Mouse (Mus musculus): Measurements from ENCODE around the gene Rpl37a.

The Rpl37a gene

DNA sequence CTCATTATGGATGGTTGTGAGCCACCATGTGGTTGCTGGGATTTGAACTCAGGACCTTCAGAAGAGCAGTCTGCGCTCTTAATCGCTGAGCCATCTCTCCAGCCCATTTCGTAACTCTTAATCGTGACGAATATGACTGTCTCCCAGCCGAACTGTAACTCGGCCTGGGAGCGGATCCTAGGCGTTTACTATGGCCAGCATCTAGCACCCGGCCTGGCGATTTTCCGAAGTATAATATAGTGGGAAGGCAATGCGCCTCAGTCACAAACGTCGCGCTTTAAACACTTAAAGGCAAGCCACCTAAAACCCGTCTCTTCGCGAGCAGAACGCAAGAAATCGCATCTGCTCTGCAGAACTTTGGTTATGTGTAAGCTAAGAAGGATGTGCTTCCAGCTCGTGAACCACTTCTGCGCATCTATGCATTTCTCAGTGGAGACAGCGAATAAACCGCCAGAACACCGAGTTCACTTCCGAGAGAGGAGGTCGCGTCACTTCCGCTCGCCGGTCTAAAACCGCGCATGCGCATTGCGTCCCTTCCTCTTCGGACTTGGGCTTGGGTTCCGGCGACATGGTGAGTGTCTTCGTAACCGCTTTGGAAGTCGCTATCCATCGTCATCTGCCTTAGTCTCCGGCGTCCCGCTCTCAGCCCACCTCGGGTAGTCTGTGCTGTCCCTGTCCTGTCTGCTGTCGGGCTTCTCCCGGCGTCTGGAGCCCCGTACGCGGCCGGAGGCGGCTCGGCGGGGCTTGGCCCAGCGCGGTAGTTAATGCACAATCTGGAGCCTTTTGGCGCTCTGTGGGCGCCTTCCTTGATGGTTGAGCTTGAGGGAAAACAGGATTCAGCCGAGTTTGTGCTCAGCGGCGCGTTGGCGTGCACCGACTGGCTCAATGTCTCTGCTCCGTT lies at the start of gene Rpl37a:
TSS of gene Rpl37a (plus strand) at position 538 of the 901 bp plus-strand sequence.
- peak; percentile 96 to 97 for DNase-seq

DNA sequence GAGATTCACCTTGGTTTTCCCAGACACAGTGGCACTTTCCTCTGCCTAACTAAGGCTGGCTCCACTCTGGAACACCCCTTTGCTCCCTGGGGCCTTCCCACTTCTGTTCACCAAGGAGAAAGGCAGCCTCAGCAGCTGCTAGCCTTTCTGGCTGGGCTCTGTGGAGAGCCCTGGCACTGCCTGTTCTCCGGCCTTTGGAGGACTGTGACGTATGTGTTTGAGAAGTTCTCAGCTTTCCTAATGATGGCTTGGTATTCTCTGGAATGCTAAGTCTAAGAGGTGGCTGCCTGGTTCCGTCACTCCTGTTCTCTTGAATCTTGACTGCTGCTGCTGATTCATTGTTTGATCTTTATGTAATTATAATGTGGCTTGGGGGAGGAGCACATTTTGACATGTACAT lies 38.0 kb upstream of the Rpl37a start:
- no peak for DNase-seq

DNA sequence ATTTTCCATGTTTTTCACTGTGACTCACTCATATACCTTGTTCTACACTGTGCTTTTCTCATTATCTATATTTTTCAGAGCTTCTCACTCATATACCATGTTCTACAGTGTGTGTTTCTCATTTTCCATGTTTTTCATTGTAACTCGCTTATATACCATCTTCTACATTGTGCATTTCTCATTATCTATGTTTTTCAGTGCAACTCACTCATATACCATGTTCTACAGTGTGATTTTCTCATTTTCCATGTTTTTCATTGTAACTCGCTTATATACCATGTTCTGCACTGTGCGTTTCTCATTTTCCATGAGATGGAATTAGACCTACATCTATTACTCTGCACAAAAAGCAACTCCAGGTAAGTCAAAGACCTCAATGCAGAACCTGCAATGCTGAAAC lies 14.8 kb upstream of the Rpl37a start:
- no peak for DNase-seq

DNA sequence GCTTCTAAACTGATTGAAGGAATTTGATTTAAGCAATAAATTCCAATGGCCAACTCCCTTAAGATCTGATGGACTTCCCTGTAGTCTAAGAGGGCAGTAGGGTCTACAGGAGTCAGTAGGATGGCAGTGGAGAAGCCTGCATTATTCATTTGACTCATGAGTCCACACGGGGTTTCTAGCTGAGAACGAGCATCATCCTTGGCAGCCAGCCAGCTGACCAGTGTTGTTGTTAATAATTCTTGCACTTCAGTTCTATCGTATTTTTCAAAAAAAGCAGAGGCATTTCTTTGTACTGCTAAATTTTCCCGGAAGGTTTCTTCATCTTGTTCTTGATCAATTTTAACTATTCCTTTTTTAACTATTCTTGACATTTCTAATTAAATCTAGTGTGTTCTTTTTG lies 12.4 kb upstream of the Rpl37a start:
- DNase-seq, result peak in 1 of 2 experiments; percentile 64

DNA sequence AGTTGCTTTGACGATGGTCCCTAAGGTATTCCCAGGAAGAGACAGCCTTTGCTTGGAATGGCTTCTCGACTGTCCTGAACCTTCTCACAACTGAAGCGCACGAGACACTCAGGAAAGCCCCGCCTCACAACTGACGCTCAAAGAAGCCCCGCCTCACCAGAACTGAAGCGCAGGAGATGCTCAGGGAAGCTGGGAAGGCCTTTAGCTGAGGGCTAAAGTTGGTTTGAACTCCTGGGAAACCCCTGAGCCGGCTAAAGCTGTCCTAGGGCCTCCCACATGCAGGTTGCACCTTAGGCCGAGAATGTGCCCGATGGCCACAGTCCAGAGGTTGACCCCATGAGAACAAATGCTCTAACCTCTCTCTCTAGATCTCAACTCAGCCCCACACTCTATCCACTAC lies 10.6 kb upstream of the Rpl37a start, which contains the start of gene Ankar:
TSS of gene Ankar (minus strand) at position 101 of the 400 bp plus-strand sequence.
- DNase-seq, result no peak

DNA sequence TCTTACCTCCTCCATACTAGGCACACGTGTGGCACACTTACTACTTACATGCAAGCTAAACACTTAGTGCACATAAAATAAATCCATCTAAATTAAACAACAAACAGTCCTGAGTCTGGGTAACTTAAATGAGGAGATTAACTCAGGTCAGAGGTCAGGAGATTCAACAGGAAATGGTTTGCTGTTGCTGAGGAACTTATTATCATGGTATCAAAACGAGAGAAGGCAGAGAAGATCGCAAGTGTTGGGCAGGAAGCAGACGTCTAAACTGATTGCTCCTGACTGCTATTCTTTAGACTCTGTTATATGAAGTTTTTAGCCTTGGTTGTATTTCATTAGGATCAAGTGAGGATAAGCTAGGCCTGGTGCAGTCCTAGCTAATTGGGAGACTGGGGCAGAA lies 3.6 kb upstream of the Rpl37a start:
- DNase-seq, result no peak

DNA sequence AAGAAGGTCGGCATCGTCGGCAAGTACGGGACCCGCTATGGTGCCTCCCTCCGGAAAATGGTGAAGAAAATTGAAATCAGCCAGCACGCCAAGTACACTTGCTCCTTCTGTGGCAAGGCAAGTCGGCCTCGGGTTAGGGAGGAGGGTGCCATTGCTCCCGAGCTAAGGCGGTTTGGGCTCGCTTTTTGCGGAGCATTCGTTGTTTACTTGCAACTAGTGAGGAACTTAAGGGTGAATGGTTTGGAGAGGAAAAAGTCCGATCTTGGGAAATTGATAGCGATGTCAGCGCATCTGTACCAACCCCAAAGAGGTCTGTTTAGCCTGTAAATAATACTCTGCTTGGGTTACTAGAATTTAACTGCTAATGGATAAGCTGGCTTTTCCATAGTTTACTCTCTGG lies 594 bp downstream of the Rpl37a start:
- no peak for DNase-seq

DNA sequence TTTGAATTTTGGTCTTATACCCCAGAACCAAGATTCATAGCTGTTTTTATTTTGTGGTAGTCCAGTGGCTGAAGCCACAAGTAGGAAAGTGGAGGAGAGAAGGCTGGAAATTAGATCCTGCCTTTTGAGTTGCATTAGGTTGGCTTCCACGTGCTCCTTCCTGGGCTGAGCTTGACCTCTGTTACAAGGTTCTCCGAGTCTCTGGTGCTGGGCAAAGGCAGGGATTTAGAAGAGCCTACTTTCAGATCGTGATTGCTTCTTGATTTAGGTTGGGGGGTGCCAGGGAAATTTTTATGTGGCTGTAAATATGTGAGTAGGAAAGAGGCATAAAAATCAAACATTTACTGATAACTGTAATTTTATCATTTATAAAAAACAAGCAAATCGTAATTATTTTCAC lies 3.5 kb downstream of the Rpl37a start:
- peak in 1 of 2 experiments; percentile 9 for DNase-seq

DNA sequence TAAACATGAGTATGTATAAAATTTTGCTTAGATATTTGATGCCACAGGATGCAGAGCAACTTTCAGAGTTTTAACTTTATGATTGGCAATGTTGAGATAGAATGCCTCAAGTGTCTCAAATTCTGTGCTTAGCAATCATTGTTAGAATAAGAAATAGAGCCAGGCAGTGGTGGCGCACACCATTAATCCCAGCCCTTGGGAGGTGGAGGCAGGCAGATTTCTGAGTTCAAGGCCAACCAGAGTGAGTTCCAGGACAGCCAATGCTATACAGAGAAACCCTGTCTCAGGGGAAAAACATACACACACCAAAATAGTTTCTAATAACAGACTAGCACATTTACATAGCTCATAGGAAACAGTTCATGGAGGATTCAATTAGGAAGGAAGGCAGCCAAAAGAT lies 4.0 kb downstream of the Rpl37a start:
- DNase-seq, result no peak

DNA sequence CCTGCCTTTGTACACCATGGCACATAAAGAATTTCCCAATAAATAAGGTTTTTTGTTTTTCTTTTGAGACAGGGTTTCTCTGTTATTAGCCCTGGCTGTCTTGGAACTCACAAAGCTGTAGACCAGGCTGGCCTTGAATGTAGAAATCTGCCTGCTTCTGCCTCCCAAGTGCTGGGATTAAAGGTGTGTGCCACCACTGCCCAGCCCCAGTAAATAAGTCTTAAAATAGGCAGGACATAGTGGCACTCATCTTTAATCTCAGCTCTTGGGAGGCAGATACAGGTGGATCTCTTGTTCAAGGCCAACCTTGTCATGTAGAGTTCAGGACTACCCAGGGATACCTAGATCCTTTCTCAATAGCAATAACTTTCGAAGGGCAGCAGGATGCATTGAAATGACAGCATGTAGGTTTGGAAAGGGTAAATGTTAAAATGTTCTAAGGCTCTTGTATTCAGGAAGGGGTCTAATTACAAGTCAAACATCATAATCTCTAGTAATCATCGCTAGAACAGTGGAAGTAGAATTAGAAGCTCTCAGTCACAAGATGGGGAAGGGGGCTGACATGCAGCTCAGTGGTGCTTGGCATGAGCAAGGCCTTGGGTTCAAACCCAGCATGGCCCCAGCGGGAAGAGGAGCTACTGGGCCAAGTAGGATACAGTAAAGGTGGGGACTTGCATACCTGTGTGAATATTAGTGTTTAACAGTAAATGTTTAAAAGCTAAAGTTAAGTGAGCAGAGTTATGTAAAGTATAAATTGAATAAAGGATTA lies 4.7 kb downstream of the Rpl37a start:
- no peak for DNase-seq

DNA sequence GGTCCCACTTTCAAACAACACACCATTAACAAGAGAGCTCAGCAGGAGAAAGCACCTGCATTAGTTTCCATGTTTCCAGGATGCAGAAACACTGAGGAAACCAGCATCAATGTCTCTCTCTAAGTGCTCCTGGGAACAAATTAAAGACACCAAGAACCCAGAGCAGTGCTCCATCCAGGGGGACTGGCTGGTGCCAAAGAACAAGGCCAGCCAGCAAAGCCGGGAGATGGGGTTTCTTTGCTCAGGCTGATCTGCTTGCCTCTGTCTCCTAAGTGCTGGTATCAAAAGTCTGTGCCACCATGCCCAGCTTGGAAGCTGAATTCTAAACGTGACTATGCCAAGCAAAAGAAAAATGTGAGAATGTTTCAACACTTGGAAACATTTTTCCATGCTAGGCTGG lies 5.3 kb downstream of the Rpl37a start:
- no peak for DNase-seq

DNA sequence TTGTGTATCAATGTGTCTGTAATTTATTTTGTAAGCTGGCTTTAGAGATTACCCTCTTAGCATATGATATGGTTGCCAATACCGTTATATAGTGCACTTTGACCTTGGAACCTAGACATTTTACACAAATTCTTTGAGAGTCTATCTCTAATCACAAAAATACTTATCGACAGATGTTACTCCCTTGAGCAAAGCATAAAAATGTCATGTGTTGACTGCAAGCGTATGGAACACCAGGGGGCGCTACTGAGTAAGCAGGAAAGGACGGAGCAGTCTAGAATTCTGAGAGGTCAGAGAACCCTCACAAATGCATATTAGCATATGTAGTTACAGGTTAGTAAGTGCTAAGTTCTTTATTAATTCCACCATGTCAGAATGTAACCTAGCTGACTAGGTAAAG lies 5.8 kb downstream of the Rpl37a start:
- DNase-seq, result peak; percentile 71 to 91

DNA sequence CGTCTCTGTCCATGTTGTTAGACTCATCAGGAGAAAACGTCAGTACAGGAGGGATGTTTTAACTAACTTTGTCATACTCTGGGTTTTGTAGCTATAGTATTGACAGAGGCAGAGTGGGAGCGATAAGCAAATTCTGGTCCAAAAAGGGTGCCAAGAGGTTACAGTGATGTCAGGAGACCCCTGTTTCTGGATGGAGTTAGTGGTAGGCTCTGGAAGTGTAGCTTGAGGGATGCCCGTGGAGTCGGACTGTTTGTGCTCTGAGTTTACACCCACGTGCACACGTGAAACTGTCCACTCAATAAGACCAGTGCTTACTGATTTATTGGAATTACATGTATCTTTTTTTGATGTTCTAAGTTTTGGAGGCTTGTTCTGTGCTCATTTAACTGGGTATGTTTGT lies 6.5 kb downstream of the Rpl37a start:
- DNase-seq, result no peak

DNA sequence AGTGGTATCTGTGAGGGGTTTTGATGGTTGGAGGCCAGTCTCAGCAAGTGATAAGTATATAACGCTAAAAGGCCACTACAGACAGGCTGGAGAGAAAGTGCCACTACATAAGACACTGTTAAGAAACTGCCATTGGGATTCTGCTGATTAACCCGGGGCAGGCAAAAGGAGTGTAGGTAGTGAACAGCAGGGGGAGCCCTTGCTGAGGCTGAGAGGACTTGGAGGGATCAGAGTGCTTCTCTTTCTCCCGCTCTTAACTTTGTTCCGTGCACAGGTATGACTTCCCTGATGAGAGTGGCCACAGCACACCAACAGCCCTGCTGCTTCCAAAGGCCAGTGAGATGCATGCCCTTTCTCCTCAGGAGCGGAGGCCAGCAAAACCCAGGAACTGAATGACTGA lies 7.8 kb downstream of the Rpl37a start:
- DNase-seq, result peak; percentile 61 to 86

DNA sequence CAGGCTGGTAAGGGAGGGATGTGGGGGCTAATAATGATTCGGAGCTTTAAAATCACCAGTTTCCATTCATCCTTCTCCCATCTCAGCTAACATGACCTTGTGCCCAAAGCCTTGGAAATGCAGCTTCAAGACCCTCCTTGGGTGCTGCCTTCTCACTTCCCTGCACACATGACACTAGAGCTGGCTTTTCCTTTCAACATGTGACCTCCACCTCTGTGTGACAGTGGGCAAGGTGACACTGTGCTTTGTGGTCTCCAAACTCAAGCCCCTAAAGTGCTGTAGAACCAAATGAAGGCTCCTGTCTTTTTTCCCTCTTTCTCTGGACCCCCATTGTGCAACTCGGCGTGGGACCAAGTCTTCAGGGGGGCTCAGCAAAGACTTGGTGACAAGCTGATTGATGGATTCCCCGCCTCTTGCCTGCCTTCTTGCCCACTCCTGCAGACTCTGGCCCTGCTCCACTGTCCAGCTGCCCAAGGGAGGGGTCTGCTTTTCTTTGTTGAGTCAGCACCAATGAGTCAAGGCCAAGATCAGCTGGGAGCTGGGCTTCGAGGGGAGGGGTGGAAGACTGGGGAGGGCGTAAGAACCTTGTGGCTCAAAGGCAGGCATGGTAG lies 9.1 kb downstream of the Rpl37a start:
- DNase-seq, result no peak

DNA sequence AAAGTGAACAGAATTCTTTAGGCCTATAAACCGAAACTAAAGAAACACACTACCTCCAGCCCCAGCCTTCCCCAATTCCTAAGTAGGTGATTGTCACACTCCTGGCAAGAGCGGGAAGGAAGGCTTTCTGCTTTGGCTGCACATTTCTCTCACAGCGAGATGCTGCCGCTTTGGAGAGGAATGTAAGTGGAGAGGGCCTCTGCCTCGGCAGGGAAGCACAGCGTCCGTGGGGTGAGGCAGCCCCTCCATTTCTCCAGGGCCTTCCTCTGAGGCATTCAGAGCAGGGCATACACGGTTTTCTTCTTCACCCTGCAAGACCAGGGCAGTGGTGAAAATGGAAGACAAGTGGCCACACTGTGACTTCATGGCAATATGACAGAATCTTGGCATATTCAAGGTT lies 11.6 kb downstream of the Rpl37a start:
- DNase-seq, result no peak

DNA sequence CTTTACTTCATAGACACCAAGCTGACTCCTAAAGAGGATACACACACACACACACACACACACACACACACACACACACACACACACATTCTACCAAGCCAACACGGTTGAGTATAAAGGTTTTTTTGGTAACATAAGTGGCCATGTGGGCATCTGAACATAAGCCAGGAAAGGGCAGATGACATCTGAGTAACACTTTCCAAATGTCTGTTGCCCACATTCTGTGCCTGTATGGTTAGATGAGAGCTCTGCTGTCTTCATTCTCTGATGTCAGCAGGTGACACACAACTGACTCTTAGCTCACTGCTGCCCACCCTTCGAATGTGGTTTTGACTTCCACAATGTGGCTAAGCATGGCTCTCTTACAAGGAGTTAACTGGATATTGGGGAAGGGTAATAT lies 13.3 kb downstream of the Rpl37a start:
- no peak for DNase-seq

DNA sequence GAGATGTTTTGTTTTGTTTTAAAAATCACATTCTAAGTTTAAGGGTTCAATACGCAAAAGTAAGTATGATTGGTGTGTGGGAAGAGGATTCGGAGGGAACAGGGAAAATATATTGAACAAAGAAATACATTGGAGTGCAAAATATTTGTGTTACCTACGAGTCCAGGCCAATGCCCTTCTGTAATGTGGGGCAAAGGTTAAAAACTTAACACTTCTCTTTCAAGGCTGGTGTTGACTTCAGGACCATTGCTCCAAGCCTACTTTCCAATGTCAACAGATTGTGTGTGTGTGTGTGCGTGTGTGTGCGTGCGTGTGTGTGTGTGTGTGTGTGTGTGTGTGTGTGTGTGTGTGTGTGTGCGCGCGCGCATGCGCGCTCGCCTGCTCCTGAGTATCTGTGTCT lies 14.9 kb downstream of the Rpl37a start:
- DNase-seq, result no peak

DNA sequence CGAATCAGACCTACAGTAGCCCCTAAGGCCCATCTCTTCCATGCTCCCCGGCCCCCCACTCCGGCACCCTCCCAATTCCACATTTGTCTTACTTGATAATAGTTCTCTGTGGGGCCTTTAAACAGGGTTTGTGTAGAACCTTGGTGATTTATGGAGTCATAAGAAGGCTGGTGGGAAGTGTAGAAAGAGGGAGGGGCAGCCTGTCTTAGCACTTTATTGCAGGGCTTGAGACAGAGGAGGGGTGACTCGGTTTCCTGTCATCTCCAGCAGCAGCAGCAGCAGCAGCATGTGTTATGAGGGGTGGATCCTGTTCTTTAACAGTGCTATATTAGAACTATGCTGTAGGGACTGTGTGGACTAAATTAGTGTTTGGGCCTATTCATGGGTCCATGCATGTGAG lies 17.7 kb downstream of the Rpl37a start:
- no peak for DNase-seq

DNA sequence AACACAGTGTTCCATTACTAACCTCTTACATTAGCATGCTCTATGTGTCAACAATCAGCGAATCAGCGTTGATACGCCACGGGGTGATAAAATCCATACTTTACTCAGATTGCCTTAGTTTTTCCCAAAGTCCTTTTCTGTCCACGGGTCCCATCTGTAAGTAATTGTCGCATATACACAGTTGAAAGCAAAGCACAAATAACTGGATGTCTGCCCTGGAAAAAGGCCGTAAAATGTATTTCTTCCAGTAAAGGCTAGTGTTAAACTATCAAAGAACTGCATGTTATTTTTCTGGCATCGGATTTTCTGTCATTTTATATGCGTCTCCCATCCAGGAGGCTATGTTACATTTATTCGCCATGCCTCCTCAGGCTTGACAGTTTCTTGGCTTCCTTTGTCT lies 19.0 kb downstream of the Rpl37a start:
- DNase-seq, result no peak

DNA sequence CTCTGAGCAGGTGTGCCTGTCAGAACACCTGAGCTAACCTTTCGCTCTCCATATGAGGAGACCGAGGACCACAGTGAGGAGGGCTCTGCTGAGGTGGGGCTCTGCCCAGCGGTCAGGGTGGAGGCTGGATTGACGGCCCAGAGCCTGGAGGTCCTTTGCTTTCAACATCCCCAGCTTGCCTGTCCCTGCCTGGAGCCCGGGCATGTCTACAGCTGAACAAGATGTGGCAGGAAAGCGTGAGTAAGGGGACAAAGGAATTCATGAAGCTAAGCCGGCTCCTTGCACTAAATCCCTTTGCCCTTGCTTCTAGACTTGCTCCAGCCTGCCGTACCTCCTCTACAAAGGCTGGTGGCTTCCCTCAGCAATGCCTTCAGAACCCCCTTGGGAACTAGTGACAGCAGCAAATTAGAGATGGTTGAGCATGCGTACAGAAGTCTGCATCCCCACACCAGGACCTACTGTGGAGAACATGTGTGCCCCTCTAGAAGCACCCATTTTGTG lies 22.2 kb downstream of the Rpl37a start:
- DNase-seq, result no peak

DNA sequence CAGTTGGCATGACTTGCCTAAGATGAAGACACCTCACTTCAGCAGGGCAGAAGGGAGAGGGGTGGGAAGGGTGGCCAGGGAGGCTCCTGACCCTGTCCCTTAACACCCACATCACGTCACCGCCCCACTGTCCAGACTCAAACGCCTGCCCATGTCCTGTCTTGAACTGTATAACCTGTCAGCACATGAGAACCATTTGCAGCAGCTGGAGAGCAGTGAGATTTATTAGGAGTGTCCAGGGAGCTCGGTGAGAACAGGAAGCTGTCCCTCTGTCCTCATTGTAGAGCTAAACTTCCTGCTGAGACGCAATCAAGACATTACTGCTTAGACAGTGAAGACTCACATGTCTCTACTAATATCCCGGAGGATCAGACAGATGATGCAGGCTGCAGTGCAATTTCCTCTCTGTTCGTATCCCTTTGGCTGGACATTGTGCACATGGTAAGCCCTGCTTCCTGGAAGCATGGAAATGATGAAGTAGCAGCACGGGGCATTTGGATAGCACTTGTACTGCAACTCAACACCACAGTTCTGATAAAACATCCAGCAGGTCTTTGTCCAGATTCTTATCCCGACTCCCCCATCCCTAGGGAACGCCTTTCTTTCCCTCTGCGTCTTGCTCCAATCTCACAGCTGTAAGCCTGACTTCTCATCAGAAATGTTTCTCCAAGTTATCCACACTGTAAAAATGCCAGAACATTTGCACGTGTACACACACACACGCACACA lies 25.5 kb downstream of the Rpl37a start:
- DNase-seq, result peak in 1 of 2 experiments; percentile 30
